Mouse (Mus musculus) small intestine, adult 10 weeks (tissue): ENCODE results near the gene Sun1. TPM values are rescaled to one million over a fixed set of nuclear protein-coding genes. Genes with fewer than 3 reads are reported as not detected.

Source experiments
- polyA plus RNA-seq: library from polyadenylated mRNA; stranded (reverse); fragments of 350-450 nt; fragmentation: Illumina TruSeq; extraction: RNeasy Lipid Tissue Mini Kit (QIAGEN cat#74804); gene quantifications from one replicate; pipeline ENCODE4 v1.2.3, GENCODE M21; 2014; ENCODE audit warnings: low replicate concordance

Gene Sun1
- 10.4 TPM for polyA plus RNA-seq

GRCm38 (mm10) chr5:139199995-139200769 lies at the start of gene Sun1:
Gene Sun1, plus strand, starts transcription at chr5:139200637.

GRCm38 (mm10) chr5:139252081-139252909 lies 51.9 kb downstream of the Sun1 start, which contains the start of gene Get4:
Gene Get4, plus strand, starts transcription at chr5:139252324.

Other genes starting within 250 kb of the Sun1 start
- 37.5 TPM for gene Pdgfa, start 203.3 kb upstream of the Sun1 start, polyA plus RNA-seq
- 2.2 TPM for gene Prkar1b, start 50.6 kb upstream of the Sun1 start, polyA plus RNA-seq
- gene Dnaaf5, start 50.4 kb upstream of the Sun1 start, polyA plus RNA-seq: 1.4 TPM
- 4.8 TPM for gene Get4, start 51.7 kb downstream of the Sun1 start, polyA plus RNA-seq
- gene Adap1, start 125.0 kb downstream of the Sun1 start, polyA plus RNA-seq: 1.5 TPM
- 16.6 TPM for gene Cox19, start 150.8 kb downstream of the Sun1 start, polyA plus RNA-seq
- not detected for gene Cyp2w1, start 152.0 kb downstream of the Sun1 start, polyA plus RNA-seq
- 1.1 TPM for gene Gpr146, start 177.1 kb downstream of the Sun1 start, polyA plus RNA-seq
- 0.37 TPM for gene C130050O18Rik, start 204.6 kb downstream of the Sun1 start, polyA plus RNA-seq
- not detected for gene Gper1, start 222.5 kb downstream of the Sun1 start, polyA plus RNA-seq